Mouse (Mus musculus): ENCODE results near the gene Timm29. TPM values are rescaled to one million over a fixed set of nuclear protein-coding genes. Genes with fewer than 3 reads are reported as not detected.

Gene Timm29
- total RNA-seq (2015) (43.8 and 44.9 TPM in 2 replicates), total RNA-seq (2017) (52.1 and 63.7 TPM in 2 replicates)

GRCm38 (mm10) chr9:21592703-21593121, at the start of gene Timm29, which contains the start of gene Yipf2:
Gene Timm29, plus strand, starts transcription at chr9:21592722.
Gene Yipf2, minus strand, starts transcription at chr9:21592828.
- peak; percentile 88 for ATAC-seq (replicated peaks; ENCODE audit: poor library complexity)

DNA sequence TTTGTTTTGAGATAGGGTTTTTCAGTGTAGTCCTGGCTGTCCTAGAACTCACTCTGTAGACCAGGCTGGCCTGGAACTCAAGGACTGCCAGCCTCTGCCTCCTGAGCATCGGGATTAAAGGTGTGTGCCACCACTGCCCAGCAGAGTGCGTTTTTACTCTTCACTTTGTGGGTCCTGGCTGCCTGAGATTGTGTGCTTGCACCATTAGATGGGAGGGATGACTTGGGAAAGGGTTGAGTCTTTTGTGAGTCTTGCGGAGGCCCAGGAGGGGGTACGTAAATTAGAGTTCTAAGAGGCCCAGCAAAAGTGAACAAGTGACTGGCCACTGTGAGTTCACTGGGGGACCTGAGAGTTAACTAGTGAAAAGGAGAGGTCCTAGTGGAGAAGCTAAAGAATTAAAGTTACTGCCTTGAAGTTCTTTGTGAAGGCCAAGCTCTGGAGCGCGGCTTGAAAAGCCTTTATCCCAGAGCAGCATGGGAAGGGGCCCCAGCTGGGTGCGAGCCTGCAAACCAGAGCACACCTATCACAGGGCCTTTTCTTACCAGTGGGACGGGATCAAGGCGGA, 47.1 kb upstream of the Timm29 start:
- peak; percentile 30 for ATAC-seq (replicated peaks; ENCODE audit: poor library complexity)

- peak; percentile 83 for ATAC-seq (replicated peaks; ENCODE audit: poor library complexity)
Observed at GRCm38 (mm10) chr9:21545916-21546788, 46.4 kb upstream of the Timm29 start.

DNA sequence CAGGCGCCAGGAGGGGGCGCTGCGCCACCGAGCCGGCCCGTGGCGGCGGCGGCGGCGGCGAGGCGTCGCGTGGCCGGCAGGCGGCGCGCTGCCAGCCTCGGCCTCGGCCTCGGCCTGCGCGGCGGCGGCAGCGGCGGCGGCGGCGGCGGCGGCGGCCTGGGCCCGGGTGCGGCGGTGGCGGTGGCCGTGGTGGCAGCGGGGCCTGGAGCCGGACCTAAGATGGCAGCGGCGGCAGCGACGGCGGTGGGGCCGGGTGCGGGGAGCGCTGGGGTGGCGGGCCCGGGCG, 45.8 kb upstream of the Timm29 start, which contains the start of gene Carm1:
TSS of gene Carm1 (plus strand) at position 106 of the 286 bp plus-strand sequence.
- no peak for ATAC-seq (replicated peaks; ENCODE audit: poor library complexity)

GRCm38 (mm10) chr9:21547075-21547941, 45.2 kb upstream of the Timm29 start:
- 0 out of 2 replicates have a peak, but pooled peaks have one; percentile 3 for ATAC-seq (replicated peaks; ENCODE audit: poor library complexity)

DNA sequence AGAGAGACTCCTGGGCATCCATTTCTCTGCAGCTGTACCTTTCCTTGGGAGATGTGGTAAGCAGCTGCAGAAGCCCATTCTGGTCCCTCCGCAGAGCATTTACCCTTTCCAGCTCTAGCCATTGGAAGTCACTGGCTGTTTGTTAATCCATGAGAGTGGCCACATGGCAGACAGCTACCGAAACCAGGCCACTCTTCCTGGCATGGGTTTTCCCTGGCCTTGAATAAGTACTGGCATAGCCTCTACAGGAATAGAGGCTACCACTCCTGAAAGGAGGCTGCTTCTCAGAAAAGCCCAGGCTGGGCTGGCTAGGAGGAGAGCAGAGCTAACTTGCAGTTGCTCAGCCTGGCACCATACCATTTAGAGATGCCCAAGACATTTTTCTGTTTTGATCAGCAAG, 41.5 kb upstream of the Timm29 start:
- no peak for ATAC-seq (replicated peaks; ENCODE audit: poor library complexity)

DNA sequence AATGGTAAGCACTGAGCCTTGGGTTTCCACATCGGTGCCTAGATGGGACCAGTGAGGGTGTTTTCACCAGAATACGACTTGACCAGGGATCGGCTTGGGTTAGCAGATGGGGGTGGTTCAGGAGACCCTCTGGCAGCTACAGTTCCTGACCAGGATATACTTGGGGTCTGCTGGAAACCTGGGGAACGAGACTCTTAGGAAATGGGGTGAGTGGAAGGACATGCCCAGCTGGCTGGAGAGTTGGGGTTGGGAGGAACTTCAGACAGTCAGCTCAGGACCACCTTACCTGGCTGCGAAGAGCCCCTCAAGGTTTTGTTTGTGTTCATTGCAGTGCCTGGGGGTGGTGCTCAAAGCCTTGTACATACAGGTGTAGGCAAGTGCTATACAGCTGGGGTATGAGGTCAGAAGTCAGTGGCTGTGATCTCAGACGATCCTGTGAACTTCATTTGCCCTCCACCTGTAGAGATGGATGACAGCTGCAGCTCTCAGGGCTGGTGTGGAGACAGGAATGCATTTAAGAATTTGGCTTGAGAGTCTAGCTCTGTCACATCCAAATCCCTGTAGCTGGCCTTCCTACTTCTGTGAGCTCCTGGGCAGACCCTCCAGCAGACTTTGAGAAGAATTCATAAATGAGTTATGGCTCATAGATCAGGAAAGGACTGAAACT, 38.8 kb upstream of the Timm29 start:
- no peak for ATAC-seq (replicated peaks; ENCODE audit: poor library complexity)

- ATAC-seq (replicated peaks; ENCODE audit: poor library complexity) = no peak
Observed at GRCm38 (mm10) chr9:21555198-21555742, 37.3 kb upstream of the Timm29 start.

DNA sequence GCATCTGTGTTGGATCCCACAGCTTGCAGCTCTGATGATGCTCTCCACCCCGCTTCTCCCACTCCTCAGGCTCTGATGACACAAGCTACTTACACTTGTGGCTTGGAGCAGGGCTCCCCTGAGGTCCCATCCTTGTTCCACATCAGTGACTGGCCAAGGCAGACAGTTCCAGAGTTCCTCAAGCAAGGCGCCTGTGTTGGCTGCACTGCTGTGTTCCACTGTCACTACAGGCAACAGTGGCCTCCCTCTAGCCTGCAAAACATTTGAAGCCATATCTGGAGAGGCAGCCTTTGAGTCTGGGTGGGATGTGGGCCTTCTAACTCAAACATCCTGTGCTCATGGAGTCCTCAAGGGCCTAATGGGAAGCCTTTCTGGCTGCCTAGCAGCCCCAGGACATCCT, 35.5 kb upstream of the Timm29 start:
- no peak for ATAC-seq (replicated peaks; ENCODE audit: poor library complexity)

GRCm38 (mm10) chr9:21557556-21557955, 35.0 kb upstream of the Timm29 start:
- ATAC-seq (replicated peaks; ENCODE audit: poor library complexity) = no peak

- ATAC-seq (replicated peaks; ENCODE audit: poor library complexity) = peak; percentile 98
Observed at GRCm38 (mm10) chr9:21558366-21558765, 34.2 kb upstream of the Timm29 start.

DNA sequence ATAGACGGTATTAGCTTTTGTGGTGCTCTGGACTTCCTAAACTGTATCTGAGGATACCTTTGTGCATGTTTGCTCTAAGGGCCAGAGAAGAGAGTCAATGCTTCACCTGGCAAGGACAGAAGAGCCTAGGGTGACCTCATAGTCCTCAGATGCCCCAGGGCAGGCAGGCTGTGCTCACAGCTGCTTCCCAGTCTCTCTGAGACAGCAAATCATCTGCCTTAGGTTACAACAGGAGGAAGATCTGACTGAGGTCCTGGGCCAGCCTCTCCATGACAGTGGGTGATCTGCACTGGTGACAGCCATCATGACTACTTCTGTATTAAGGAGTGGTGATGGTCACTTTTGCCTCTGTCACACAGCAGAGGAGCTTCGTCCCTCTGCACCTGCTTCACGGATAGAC, 33.4 kb upstream of the Timm29 start:
- no peak for ATAC-seq (replicated peaks; ENCODE audit: poor library complexity)

GRCm38 (mm10) chr9:21564420-21564819, 28.1 kb upstream of the Timm29 start:
- ATAC-seq (replicated peaks; ENCODE audit: poor library complexity) = no peak

DNA sequence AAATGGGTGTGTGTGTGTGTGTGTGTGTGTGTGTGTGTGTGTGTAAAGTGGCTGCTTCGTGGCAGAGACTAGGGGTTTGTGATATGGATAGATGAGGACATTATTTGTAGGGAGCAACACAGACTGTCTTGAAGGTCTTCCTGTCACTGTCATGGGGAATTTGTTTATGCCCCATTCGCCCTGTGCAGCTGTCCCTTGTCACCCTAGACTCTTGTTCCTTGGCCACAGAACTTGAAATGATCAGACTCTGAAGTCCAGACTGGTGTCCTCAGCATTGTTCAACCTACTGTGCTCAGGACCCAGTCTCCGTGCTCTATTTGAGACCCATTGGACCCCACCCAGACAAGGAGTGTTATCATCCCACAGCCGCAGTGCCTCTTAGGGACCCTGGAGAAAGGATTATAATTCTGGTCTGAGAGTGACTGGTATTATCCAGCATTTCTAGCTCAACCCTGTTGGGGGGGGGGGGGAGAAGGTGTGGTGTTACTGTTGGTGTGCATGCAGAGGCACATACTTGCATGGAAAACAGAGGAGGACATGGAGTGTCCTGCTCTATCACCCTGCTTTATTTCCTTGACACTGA, 27.4 kb upstream of the Timm29 start:
- ATAC-seq (replicated peaks; ENCODE audit: poor library complexity) = 0 out of 2 replicates have a peak, but pooled peaks have one; percentile 23

DNA sequence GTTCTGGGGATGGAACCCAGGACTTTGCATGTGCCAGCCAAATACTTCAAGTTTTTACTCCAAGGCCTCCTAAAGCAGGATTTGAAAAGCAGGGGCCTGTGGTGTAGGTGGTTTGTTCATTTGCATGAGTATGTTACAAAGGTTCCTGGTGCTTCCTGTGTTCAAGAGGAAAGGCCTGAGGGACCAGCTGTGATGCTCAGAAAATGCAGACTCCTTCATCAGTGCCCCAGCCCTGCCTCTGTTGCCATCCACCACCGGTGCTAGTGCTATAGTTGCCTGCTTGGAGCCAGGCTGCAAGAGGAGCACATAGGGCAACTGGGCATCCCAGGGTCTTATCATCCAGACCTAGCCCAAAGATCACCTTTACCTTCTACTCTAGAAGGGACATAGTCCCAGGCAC, 26.0 kb upstream of the Timm29 start:
- no peak for ATAC-seq (replicated peaks; ENCODE audit: poor library complexity)

- ATAC-seq (replicated peaks; ENCODE audit: poor library complexity) = no peak
Observed at GRCm38 (mm10) chr9:21567051-21567450, 25.5 kb upstream of the Timm29 start.

GRCm38 (mm10) chr9:21568657-21569255, 23.8 kb upstream of the Timm29 start:
- ATAC-seq (replicated peaks; ENCODE audit: poor library complexity) = no peak

GRCm38 (mm10) chr9:21574012-21574801, 18.3 kb upstream of the Timm29 start:
- ATAC-seq (replicated peaks; ENCODE audit: poor library complexity) = no peak

DNA sequence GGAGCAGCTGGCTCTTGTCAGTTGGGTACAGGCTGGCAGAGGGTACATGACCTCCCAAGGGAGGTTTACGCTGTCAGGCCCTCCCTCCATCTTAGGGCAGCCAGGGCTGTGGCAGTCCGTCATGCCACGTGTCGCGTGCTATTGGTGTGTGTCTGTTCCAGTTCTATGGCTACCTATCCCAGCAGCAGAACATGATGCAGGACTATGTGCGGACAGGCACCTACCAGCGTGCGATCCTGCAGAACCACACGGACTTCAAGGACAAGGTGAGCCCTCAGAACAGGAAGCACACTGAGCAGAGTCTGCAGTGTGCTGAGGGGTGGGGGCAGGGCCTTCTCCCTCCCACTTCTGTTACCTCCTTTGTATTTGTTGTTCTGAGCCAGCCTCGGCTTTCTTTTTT, 17.3 kb upstream of the Timm29 start:
- ATAC-seq (replicated peaks; ENCODE audit: poor library complexity) = no peak
